Mouse (Mus musculus) lung, adult 2 months (tissue): Measurements from ENCODE around the gene Zg16. TPM values are rescaled to one million over a fixed set of nuclear protein-coding genes. Genes with fewer than 3 reads are reported as not detected.

Experiments
- DNase-seq: peaks from one replicate; pipeline ENCODE4 v3.0.0; 2022
- H3K4me1 ChIP-seq: fragments of 200-500 bp; 2 replicates; pipeline ENCODE4 v1.6.1; 2011; ENCODE audit warnings: low read length; ENCODE audit not compliant: control insufficient read depth, insufficient read depth
- H3K4me3 ChIP-seq: fragments of 200-500 bp; replicated peaks from 2 replicates; pipeline ENCODE3; 2011; ENCODE audit warnings: low read depth, mild to moderate bottlenecking, control low read depth, low read length; ENCODE audit errors: extremely low read depth
- CTCF ChIP-seq: fragments of 200-500 bp; IDR thresholded peaks from 2 replicates; pipeline ENCODE4 v1.5.1; 2011; ENCODE audit warnings: mild to moderate bottlenecking, low read length, control low read depth; ENCODE audit not compliant: insufficient read depth
- POLR2A ChIP-seq: fragments of 200-500 bp; IDR thresholded peaks from 2 replicates; pipeline ENCODE4 v1.6.1; 2011; ENCODE audit warnings: low read depth, mild to moderate bottlenecking, control low read depth, low read length, borderline replicate concordance; ENCODE audit errors: extremely low read depth
- WGBS: fragments of 180-500 bp; shearing (Covaris S2); methylation state at CpG from one replicate; pipeline ENCODE4 v1.1.7; 2018; 5-methylcytosine and 5-hydroxymethylcytosine counted together
- polyA plus RNA-seq: library from polyadenylated mRNA; depleted of rRNA; stranded (reverse); fragments of >200 nt; gene quantifications from 2 replicates; pipeline ENCODE4 v1.2.3, GENCODE M21; 2012

Zg16 gene
- polyA plus RNA-seq, 1 experiment, result 0.37 TPM

DNA sequence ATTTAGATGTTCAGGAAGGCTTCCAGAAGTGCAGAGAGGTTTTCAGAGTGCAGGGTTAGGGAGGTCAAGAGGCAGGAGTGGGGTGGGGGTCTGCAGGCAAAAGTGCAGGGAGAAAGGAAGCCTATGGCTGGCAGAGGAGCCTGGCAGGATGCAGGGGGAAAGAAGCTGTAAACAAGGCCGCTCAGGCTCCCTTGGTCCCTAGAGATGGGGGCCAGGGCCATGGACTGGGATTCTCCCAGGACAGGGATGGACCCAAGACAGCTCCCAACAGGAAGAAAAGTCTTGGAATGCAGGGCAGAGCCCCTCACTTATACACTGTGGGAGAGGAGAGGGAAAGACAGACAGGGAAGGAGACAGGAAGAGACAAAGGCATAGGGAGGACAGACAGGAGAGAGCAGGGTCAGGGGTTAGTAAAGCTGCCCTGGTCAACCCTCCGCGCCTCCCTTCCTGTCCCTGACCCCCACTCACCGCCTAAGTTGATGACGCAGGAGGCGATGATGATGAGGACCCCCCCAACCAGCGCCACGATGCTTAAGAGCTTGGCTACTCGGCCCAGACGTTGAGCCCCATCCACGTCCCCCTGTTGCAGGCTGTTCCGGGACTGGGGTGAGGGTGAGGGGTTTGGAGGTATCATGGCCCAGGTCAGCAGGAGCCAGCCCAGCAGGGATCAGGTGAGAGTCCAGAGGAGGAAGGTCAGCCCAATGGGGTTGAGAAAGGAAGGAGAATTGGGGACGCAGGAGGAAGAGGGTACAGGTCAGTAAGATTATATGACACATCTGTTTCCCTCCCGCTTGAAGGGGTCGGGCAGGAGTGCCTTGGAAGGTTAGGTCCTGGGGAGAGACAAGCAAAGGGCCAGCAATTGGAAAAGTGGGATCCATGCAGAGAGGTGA is 68.5 kb downstream of the Zg16 start:
- Histone ChIP-seq H3K4me3 (no peak overlapping the region), H3K4me1 (peaks cover 13% of the 10 kb centered on the region; the same call in 1 of the 2 replicates)
- TF ChIP-seq POLR2A (no peak), CTCF (no peak)
- DNase-seq, result no peak
- WGBS, result 70% methylated on average over 15 of the region's 15 CpGs

DNA sequence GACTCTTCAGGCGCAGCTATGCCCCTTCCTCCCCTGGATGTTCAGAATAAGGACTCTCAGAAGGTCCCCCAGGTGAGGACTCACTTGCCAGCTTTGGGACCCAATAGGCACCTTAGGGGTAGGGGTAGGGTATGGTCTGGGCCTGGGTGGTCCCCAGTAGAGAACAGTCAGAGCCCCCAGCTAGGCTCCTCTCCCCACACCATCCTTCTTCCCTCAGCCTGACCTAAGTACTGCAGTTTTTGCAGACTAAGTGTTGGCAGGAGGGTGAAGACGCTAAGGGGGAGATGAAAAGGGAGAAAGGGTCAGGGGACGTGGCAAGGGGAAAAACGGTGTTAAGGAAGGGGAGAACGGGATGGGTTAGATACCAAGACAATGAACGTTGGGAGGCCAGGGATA is 69.2 kb downstream of the Zg16 start:
- H3K4me1 ChIP-seq, result peaks cover 17% of the 10 kb centered on the region
- 43% methylated on average over 6 of the region's 6 CpGs for WGBS
- TF ChIP-seq CTCF (no peak), POLR2A (no peak)
- no peak overlapping the region for H3K4me3 ChIP-seq
- DNase-seq, result no peak

DNA sequence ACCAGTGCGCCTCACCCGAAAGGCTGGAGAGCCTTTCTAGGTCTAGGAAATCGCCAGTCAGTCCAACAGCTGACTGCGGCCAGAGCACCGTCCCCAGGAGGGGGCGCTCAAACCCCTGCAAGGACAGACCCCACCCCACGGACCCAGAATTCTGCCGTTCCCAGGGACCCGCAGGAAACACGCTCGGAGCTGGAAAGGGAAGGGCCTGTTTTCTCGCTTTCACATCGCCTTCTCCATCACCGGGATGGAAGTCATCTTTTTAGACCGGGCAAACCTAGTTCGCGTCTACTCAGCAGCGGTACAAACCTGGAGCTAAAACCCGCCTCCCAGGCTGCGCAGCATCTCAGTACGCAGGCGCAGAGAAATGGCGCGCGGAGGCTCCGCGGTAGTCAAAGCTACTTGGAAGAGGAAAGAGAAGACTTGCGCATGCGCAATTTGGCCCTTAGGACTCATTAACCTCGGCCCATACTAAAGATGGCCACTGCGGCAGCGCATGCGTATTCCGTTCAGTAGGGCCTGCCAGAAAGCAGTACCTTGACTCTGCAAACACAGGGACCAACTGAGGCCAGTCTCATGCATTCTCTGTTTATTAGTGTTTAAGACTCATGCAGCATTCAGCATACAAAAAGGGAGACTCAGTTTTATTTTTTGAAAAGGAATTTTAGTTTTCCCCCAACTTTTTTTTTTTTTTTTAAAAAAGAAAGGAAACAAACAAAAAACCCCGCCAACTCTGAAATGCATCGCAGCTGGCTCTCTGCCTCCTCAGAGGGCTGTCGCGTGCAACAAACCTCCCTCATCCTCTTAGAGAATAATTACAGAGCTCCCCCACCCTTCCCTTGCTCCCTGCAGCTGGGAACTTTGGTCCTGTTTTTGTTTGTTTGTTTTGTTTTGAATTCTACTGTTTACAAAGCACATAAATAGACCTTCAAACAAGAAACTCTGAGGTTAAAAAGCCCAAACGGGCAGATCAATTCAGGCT is 69.9 kb downstream of the Zg16 start, which contains the start of gene Pagr1a:
Pagr1a (minus strand) TSS at position 382 of the 979 bp plus-strand sequence.
- H3K4me1 ChIP-seq, result peaks cover 18% of the 10 kb centered on the region
- peak within 1 kb of the TSS; percentile 92 for H3K4me3 ChIP-seq
- peak; percentile 96 for DNase-seq
- TF ChIP-seq POLR2A, result peak; percentile 80
- peak; percentile 63 for TF ChIP-seq CTCF
- 1% methylated on average over 39 of the region's 39 CpGs for WGBS

DNA sequence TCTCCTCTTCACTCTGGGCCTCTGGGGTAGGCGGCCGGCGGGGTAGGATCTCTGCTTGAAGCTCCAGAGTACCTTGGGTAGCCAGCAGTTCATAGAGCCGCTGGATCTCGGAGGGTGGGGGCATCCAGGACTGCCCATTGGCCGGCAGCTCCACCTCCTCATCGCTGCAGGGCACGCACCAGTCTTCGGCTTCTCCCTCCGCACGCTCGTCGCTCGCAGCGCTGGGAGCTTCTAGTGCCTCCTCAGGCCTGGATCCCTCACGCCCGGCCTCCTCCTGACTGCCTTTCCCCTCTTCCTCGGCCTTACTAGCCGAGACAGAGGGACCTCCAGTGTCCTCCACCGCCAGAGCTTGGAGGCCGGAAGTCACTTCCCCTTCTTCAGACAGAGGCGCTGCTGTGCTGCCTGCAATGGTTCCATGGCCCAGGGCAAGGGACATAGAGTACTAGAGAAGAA is 70.6 kb downstream of the Zg16 start:
- 1% methylated on average over 22 of the region's 22 CpGs for WGBS
- no peak for DNase-seq
- Histone ChIP-seq H3K4me3 (peak overlapping the region; percentile 92), H3K4me1 (peaks cover 18% of the 10 kb centered on the region)
- TF ChIP-seq CTCF (no peak), POLR2A (peak; percentile 81; the same call in 1 of the 2 replicates)

DNA sequence TGATC is 70.8 kb downstream of the Zg16 start, which contains the start of gene Pagr1b:
Pagr1b (minus strand) TSS at position 4 of the 5 bp plus-strand sequence.
- no peak for DNase-seq
- H3K4me3 ChIP-seq, result peak within 1 kb of the TSS; percentile 92
- TF ChIP-seq CTCF (no peak), POLR2A (no peak)
- H3K4me1 ChIP-seq, result peaks cover 17% of the 10 kb centered on the region

DNA sequence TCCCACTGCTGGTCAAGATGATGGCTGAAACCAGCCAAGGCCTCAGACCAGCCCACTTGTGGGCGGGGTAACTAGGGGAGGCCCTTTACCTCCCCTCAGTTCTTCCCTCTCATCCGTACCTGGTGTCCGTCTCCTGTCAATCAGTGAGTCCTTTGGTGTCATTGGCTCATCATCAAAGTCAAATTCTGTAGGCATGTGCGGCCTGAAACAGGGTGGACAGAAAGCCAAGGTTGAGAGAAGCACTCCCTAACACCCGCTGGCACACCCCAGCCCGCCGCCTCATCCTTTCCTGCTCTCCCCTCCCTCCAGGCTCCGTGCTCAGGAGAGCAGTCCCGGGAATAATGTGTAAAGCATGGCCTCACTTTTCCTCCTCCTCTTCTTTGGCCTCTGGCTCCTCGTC is 71.0 kb downstream of the Zg16 start:
- under 1% methylated on average over 10 of the region's 10 CpGs for WGBS

DNA sequence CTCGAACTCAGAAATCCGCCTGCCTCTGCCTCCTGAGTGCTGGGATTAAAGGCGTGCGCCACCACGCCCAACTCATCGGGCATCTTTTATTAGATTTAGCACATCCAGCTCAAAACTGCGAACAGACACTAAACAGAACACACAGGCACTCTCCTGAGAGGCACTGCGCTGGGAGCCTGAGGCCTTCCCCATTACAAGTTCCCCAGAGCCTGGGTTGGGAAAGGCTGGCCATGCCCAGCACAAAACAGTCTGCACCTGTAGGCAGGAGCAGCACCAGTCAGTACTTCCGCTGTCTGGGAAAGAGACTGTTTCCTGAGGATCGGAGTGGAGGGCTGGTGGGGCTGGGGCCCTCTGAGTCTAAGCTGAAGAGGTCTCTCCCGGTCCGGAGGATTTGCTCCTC is 72.1 kb downstream of the Zg16 start:
- H3K4me1 ChIP-seq, result peaks cover 15% of the 10 kb centered on the region
- TF ChIP-seq CTCF (no peak), POLR2A (no peak)

More for the DNA sequence above, 71.0 kb downstream of the Zg16 start:
- peaks cover 15% of the 10 kb centered on the region for H3K4me1 ChIP-seq
- TF ChIP-seq POLR2A (no peak), CTCF (no peak)
- peak overlapping the region; percentile 92 for H3K4me3 ChIP-seq
- DNase-seq, result no peak

DNA sequence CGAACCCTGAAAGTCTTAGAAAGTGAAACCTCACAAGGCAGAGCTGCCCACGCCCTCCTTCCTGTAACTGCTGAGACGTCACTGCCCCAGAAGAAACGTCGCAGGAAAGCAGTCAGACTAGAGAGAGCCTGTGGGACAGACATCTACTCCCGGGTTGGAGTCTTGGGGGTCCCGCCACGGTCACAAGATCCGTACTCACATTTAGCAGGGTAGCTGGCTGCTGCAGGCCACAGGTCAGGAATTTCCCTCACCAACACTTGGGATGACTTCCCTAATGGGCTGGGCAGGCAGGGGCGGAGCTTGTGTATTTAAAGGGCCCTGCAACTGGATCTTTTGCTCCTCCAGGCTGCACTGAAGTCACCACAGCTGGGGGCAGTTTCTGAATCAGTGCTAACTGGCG is 72.8 kb downstream of the Zg16 start, which contains the start of gene Mvp:
Mvp (minus strand) TSS at position 302 of the 400 bp plus-strand sequence.
- peak; percentile 80 for TF ChIP-seq POLR2A
- TF ChIP-seq CTCF, result no peak
- peaks cover 15% of the 10 kb centered on the region for H3K4me1 ChIP-seq
- 2% methylated on average over 11 of the region's 11 CpGs for WGBS
- peak; percentile 80 for DNase-seq
- H3K4me3 ChIP-seq, result peak within 1 kb of the TSS; percentile 78

More for the DNA sequence above, 72.1 kb downstream of the Zg16 start:
- H3K4me3 ChIP-seq, result no peak overlapping the region
- WGBS, result 87% methylated on average over 12 of the region's 12 CpGs
- DNase-seq, result no peak

DNA sequence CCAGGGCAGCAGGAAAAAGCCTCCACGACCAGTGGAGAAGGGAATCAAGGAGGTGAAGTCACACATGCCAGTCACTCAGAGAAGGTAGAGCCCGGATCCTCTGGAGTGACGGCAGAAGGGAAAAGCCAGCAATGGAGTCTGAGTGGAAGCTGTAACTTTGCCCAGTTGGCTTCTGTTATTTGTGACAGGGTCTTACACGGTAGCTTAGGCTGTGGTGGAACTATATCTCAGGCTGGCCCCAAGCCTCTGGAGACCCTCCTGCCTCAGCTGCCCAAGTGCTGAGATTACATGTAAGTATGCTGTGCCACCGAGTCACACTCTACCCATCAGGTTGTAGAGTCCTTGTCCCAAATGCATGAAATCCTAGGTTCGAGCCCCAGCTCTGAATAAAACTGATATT is 73.7 kb downstream of the Zg16 start:
- WGBS, result 85% methylated on average over 6 of the region's 6 CpGs
- Histone ChIP-seq H3K4me3 (peak overlapping the region; percentile 23), H3K4me1 (peaks cover 20% of the 10 kb centered on the region)
- DNase-seq, result no peak
- TF ChIP-seq CTCF, result no peak
